In the genomic region with DNA sequence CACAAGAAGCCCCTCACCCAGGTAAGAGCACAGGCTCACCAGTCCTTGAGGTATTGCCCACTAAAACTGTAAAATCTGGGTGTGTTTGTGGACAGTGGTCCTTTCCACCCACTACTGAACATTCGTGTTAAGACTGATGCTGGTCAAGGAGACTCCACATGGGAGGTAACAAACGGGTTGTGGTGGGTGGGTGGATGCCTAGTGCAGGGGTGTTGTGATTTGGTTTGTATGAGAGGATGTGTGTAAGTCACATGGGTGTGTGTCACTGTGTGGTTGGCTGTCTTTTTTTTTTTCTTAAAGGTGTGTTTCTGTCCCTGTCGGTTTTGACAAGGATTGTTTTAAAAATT, we compare ENCODE assay signal across 8 mouse cellular contexts. TPM values are rescaled to one million over a fixed set of nuclear protein-coding genes. Genes with fewer than 3 reads are reported as not detected.
DNase-seq lines count a peak whose midpoint lies in the region; ATAC-seq and TF ChIP-seq lines count a peak whose summit lies in the region.

No protein-coding gene starts in this region.

- H3K36me3 ChIP-seq in heart, embryonic 14.5 days (ENCODE audit: control insufficient read depth, insufficient read depth, low read length) = peaks cover 23% of the 10 kb centered on the region
- H3K36me3 ChIP-seq in E14TG2a.4 (ENCODE audit: insufficient read depth, low read length) = peaks cover 20% of the 10 kb centered on the region
- H3K36me3 ChIP-seq in forebrain, embryonic 10.5 days (replicated peaks) = peaks cover 16% of the 10 kb centered on the region
- peaks cover 9% of the 10 kb centered on the region for H3K36me3 ChIP-seq in liver, embryonic 12.5 days
- H3K36me3 ChIP-seq in stomach, embryonic 15.5 days = 0 out of 2 replicates have a peak, but pooled peaks cover 2% of the 10 kb centered on the region

- peak overlapping the region; percentile 94 for H3K9ac ChIP-seq in heart, embryonic 14.5 days (ENCODE audit: low read length)
- H3K9ac ChIP-seq in liver, embryonic 12.5 days = peak overlapping the region; percentile 70
- peak overlapping the region; percentile 44; the same call in 1 of the 2 replicates for H3K9ac ChIP-seq in stomach, embryonic 15.5 days

- peak overlapping the region; percentile 72 to 92 for H3K27ac ChIP-seq in heart, embryonic 14.5 days (replicated peaks in 1 of 2; ENCODE audit: control insufficient read depth in 1 of 2, insufficient read depth in 1 of 2, low read depth in 2 of 2, low read length in 2 of 2)
- H3K27ac ChIP-seq in forebrain, embryonic 10.5 days = peak overlapping the region; percentile 96
- H3K27ac ChIP-seq in liver, embryonic 12.5 days = no peak overlapping the region
- peak overlapping the region; percentile 82 for H3K27ac ChIP-seq in stomach, embryonic 15.5 days

- no peaks in the 10 kb centered on the region for H3K27me3 ChIP-seq in heart, embryonic 14.5 days (ENCODE audit: control insufficient read depth, insufficient read depth, low read length)
- H3K27me3 ChIP-seq in E14TG2a.4 (ENCODE audit: insufficient read depth, low read length) = peaks cover 6% of the 10 kb centered on the region
- H3K27me3 ChIP-seq in forebrain, embryonic 10.5 days (ENCODE audit: poor library complexity, severe bottlenecking) = no peaks in the 10 kb centered on the region
- H3K27me3 ChIP-seq in liver, embryonic 12.5 days (replicated peaks) = peaks cover 21% of the 10 kb centered on the region
- H3K27me3 ChIP-seq in stomach, embryonic 15.5 days (replicated peaks) = no peaks in the 10 kb centered on the region

- H3K4me1 ChIP-seq in heart, embryonic 14.5 days (ENCODE audit: control insufficient read depth in 2 of 2, insufficient read depth in 2 of 2, low read length in 2 of 2) = peaks cover 50 to 66% of the 10 kb centered on the region in 2 experiments
- H3K4me1 ChIP-seq in E14TG2a.4 (replicated peaks; ENCODE audit: low read depth, low read length) = peaks cover 75% of the 10 kb centered on the region
- H3K4me1 ChIP-seq in forebrain, embryonic 10.5 days = peaks cover 70% of the 10 kb centered on the region
- peaks cover 53% of the 10 kb centered on the region for H3K4me1 ChIP-seq in liver, embryonic 12.5 days
- H3K4me1 ChIP-seq in stomach, embryonic 15.5 days = peaks cover 63% of the 10 kb centered on the region

- peak overlapping the region; percentile 72 for H3K4me2 ChIP-seq in heart, embryonic 14.5 days (ENCODE audit: low read length)
- H3K4me2 ChIP-seq in liver, embryonic 12.5 days = peak overlapping the region; percentile 67
- H3K4me2 ChIP-seq in stomach, embryonic 15.5 days = peak overlapping the region; percentile 63

- DNase-seq in heart, adult 11 months = no peak
- DNase-seq in forebrain, embryonic 10.5 days (ENCODE audit: extremely low spot score, low spot score) = no peak
- no peak for DNase-seq in ovary, postnatal 36 days (ENCODE audit: low spot score)
- DNase-seq in embryo, embryonic 10 days (ENCODE audit: low spot score) = no peak

- no peaks in the 10 kb centered on the region for H3K9me3 ChIP-seq in heart, embryonic 14.5 days (ENCODE audit: control insufficient read depth, low read length)
- no peaks in the 10 kb centered on the region for H3K9me3 ChIP-seq in E14TG2a.4 (ENCODE audit: low read length)
- H3K9me3 ChIP-seq in forebrain, embryonic 10.5 days = no peaks in the 10 kb centered on the region
- H3K9me3 ChIP-seq in liver, embryonic 12.5 days (replicated peaks) = no peaks in the 10 kb centered on the region
- H3K9me3 ChIP-seq in stomach, embryonic 15.5 days = no peaks in the 10 kb centered on the region

- no peak for TF ChIP-seq CTCF in E14TG2a.4 (conservative IDR thresholded peaks at IDR 0.05; ENCODE audit: low read length)

- no peak for ATAC-seq in heart, embryonic 14.5 days (ENCODE audit: insufficient number of reproducible peaks, insufficient read depth, low FRiP score, low read depth)
- ATAC-seq in liver, embryonic 12.5 days = no peak
- ATAC-seq in stomach, embryonic 15.5 days (ENCODE audit: insufficient read depth, low FRiP score, low read depth) = no peak

- H3K4me3 ChIP-seq in heart, embryonic 14.5 days (ENCODE audit: control insufficient read depth in 1 of 2, insufficient read depth in 1 of 2, low read depth in 1 of 2, low read length in 2 of 2) = peak overlapping the region; percentile 61 to 74
- H3K4me3 ChIP-seq in E14TG2a.4 (replicated peaks; ENCODE audit: low read length) = peak overlapping the region; percentile 84
- peak overlapping the region; percentile 85 for H3K4me3 ChIP-seq in forebrain, embryonic 10.5 days
- peak overlapping the region; percentile 61 for H3K4me3 ChIP-seq in liver, embryonic 12.5 days
- peak overlapping the region; percentile 59 for H3K4me3 ChIP-seq in stomach, embryonic 15.5 days (replicated peaks)

- 11% methylated on average over 3 of the region's 3 CpGs for WGBS in heart, embryonic 14.5 days
- WGBS in forebrain, embryonic 10.5 days = 10% methylated on average over 3 of the region's 3 CpGs
- 19% methylated on average over 3 of the region's 3 CpGs for WGBS in liver, embryonic 12.5 days (ENCODE audit: insufficient replicate concordance)
- WGBS in stomach, embryonic 15.5 days = 12% methylated on average over 3 of the region's 3 CpGs

RNA-seq across cellular contexts. Expression of a gene that starts 0.9 kb away (rescaled TPM):
- 160 and 166 TPM in 2 replicates for polyA plus RNA-seq in heart, embryonic 14.5 days (2014; fragmentation: Nextera tagmentation; extraction: Ambion mirVana)
- polyA plus RNA-seq in forebrain, embryonic 10.5 days (2016; fragmentation: Nextera tagmentation; extraction: Ambion mirVana) = 282 and 292 TPM in 2 replicates
- polyA plus RNA-seq in liver, embryonic 12.5 days (2016; fragmentation: Nextera tagmentation; extraction: Ambion mirVana) = 25.7 and 26.0 TPM in 2 replicates
- polyA plus RNA-seq in stomach, embryonic 15.5 days (2015; fragmentation: Nextera tagmentation; extraction: Ambion mirVana) = 103 and 108 TPM in 2 replicates

RNA-seq across cellular contexts. Expression of a gene that starts 14.0 kb away (rescaled TPM):
- polyA plus RNA-seq in heart, embryonic 14.5 days (2014; fragmentation: Nextera tagmentation; extraction: Ambion mirVana) = 138 and 148 TPM in 2 replicates
- polyA plus RNA-seq in forebrain, embryonic 10.5 days (2016; fragmentation: Nextera tagmentation; extraction: Ambion mirVana) = 0.69 and 0.99 TPM in 2 replicates
- polyA plus RNA-seq in liver, embryonic 12.5 days (2016; fragmentation: Nextera tagmentation; extraction: Ambion mirVana) = 0.08 and 0.32 TPM in 2 replicates
- 16.2 and 17.4 TPM in 2 replicates for polyA plus RNA-seq in stomach, embryonic 15.5 days (2015; fragmentation: Nextera tagmentation; extraction: Ambion mirVana)

RNA-seq across cellular contexts. Expression of a gene that starts 52.5 kb away (rescaled TPM):
- polyA plus RNA-seq in heart, embryonic 14.5 days (2014; fragmentation: Nextera tagmentation; extraction: Ambion mirVana) = 0.23 and 0.26 TPM in 2 replicates
- not detected in 2 replicates for polyA plus RNA-seq in forebrain, embryonic 10.5 days (2016; fragmentation: Nextera tagmentation; extraction: Ambion mirVana)
- polyA plus RNA-seq in liver, embryonic 12.5 days (2016; fragmentation: Nextera tagmentation; extraction: Ambion mirVana) = not detected in 2 replicates
- polyA plus RNA-seq in stomach, embryonic 15.5 days (2015; fragmentation: Nextera tagmentation; extraction: Ambion mirVana) = not detected in 2 replicates

RNA-seq across cellular contexts. Expression of a gene that starts 55.7 kb away (rescaled TPM):
- 20.7 and 24.7 TPM in 2 replicates for polyA plus RNA-seq in heart, embryonic 14.5 days (2014; fragmentation: Nextera tagmentation; extraction: Ambion mirVana)
- 53.0 and 55.4 TPM in 2 replicates for polyA plus RNA-seq in forebrain, embryonic 10.5 days (2016; fragmentation: Nextera tagmentation; extraction: Ambion mirVana)
- 19.0 and 20.5 TPM in 2 replicates for polyA plus RNA-seq in liver, embryonic 12.5 days (2016; fragmentation: Nextera tagmentation; extraction: Ambion mirVana)
- polyA plus RNA-seq in stomach, embryonic 15.5 days (2015; fragmentation: Nextera tagmentation; extraction: Ambion mirVana) = 44.8 and 45.0 TPM in 2 replicates

RNA-seq across cellular contexts. Expression of a gene that starts 57.8 kb away (rescaled TPM):
- 101 and 104 TPM in 2 replicates for polyA plus RNA-seq in heart, embryonic 14.5 days (2014; fragmentation: Nextera tagmentation; extraction: Ambion mirVana)
- polyA plus RNA-seq in forebrain, embryonic 10.5 days (2016; fragmentation: Nextera tagmentation; extraction: Ambion mirVana) = 132 and 138 TPM in 2 replicates
- 77.8 and 82.3 TPM in 2 replicates for polyA plus RNA-seq in liver, embryonic 12.5 days (2016; fragmentation: Nextera tagmentation; extraction: Ambion mirVana)
- polyA plus RNA-seq in stomach, embryonic 15.5 days (2015; fragmentation: Nextera tagmentation; extraction: Ambion mirVana) = 106 and 121 TPM in 2 replicates

Comparison
In these comparisons a context has a peak if more than half of its experiments do, and no peak if none do; other contexts are left out.
1. H3K9ac ChIP-seq: peak in every context shown above with its lines; median percentile 94 in heart, embryonic 14.5 days; 70 in liver, embryonic 12.5 days; 44 in stomach, embryonic 15.5 days.